In genomic region chr17:3509841-3510240, GRCm38 (mm10) we compare ENCODE assay signal across 9 mouse cellular contexts. TPM values are rescaled to one million over a fixed set of nuclear protein-coding genes. Genes with fewer than 3 reads are reported as not detected.
A peak's percentile ranks its signal among the peaks of the same experiment; 100 is the strongest.
DNase-seq lines count a peak whose midpoint lies in the region; ATAC-seq and TF ChIP-seq lines count a peak whose summit lies in the region.
"Had no signal": no experiment of that assay in that cellular context is flagged by ENCODE, and none has a peak within 500 bp of the region (broad histone marks: within the 10 kb centered on the region; RNA-seq: fewer than 3 reads in every experiment).

No protein-coding gene starts in this region.

- H3K27me3 ChIP-seq in forebrain, embryonic 11.5 days (ENCODE audit: control insufficient read depth, insufficient read depth, low read length) = no peaks in the 10 kb centered on the region
- no peaks in the 10 kb centered on the region for H3K27me3 ChIP-seq in hindbrain, postnatal 0 days (ENCODE audit: insufficient read depth, low read length)

- peak; percentile 87 for DNase-seq in NIH3T3 (ENCODE audit: low read depth)
- DNase-seq in c-Kit-positive CD71-negative TER-119-negative erythroid progenitor cells, embryonic 14.5 days (ENCODE audit: low read depth) = peak; percentile 36
- peak; percentile 74 for DNase-seq in forebrain, embryonic 11.5 days (ENCODE audit: low spot score)
- peak; percentile 88 for DNase-seq in hindbrain, postnatal 0 days (ENCODE audit: low spot score)
- DNase-seq in layer of hippocampus, postnatal 25 days (ENCODE audit: extremely low spot score in 1 of 2, low spot score in 1 of 2) = peak; percentile 46 to 63
- peak; percentile 37 to 62 for DNase-seq in lung, postnatal 4 days
- peak; percentile 51 for DNase-seq in retina, postnatal 7 days (ENCODE audit: low read depth, low spot score)
- peak; percentile 48 to 51 for DNase-seq in urinary bladder, postnatal 36 days (ENCODE audit: low spot score in 2 of 2)

- no peaks in the 10 kb centered on the region for H3K4me1 ChIP-seq in forebrain, embryonic 11.5 days (replicated peaks; ENCODE audit: control insufficient read depth, insufficient read depth, low read length)
- no peaks in the 10 kb centered on the region for H3K4me1 ChIP-seq in hindbrain, postnatal 0 days (ENCODE audit: insufficient read depth, low read length)

- ATAC-seq in forebrain, embryonic 11.5 days (replicated peaks; ENCODE audit: low FRiP score) = peak; percentile 67
- ATAC-seq in hindbrain, postnatal 0 days = peak; percentile 83

- H3K9me3 ChIP-seq in forebrain, embryonic 11.5 days (ENCODE audit: control insufficient read depth, low read length) = no peaks in the 10 kb centered on the region
- H3K9me3 ChIP-seq in hindbrain, postnatal 0 days (ENCODE audit: low read length) = no peaks in the 10 kb centered on the region

- peak; percentile 97 for TF ChIP-seq CTCF in hindbrain, postnatal 0 days (IDR thresholded peaks at IDR 0.05; ENCODE audit: low read depth)

- H3K4me3 ChIP-seq in forebrain, embryonic 11.5 days (ENCODE audit: low read depth, low read length) = no peak overlapping the region
- no peak overlapping the region for H3K4me3 ChIP-seq in hindbrain, postnatal 0 days (ENCODE audit: low read length)

- H3K9ac ChIP-seq in forebrain, embryonic 11.5 days (ENCODE audit: low read length) = no peak overlapping the region
- H3K9ac ChIP-seq in hindbrain, postnatal 0 days (replicated peaks; ENCODE audit: low read length) = no peak overlapping the region

- 24% methylated on average over 1 of the region's 1 CpGs for WGBS in forebrain, embryonic 11.5 days
- WGBS in hindbrain, postnatal 0 days = 19% methylated on average over 1 of the region's 1 CpGs

- H3K27ac ChIP-seq in forebrain, embryonic 11.5 days (ENCODE audit: low read depth, low read length) = no peak overlapping the region
- H3K27ac ChIP-seq in hindbrain, postnatal 0 days = no peak overlapping the region

- no peak overlapping the region for H3K4me2 ChIP-seq in forebrain, embryonic 11.5 days (ENCODE audit: low read depth, low read length, severe bottlenecking)
- H3K4me2 ChIP-seq in hindbrain, postnatal 0 days (ENCODE audit: low read depth, low read length) = no peak overlapping the region

- H3K36me3 ChIP-seq in forebrain, embryonic 11.5 days (ENCODE audit: control insufficient read depth, insufficient read depth, low read length) = no peaks in the 10 kb centered on the region
- H3K36me3 ChIP-seq in hindbrain, postnatal 0 days (ENCODE audit: insufficient read depth, low read length) = no peaks in the 10 kb centered on the region

RNA-seq across cellular contexts. Expression of gene Cldn20, which starts 22.5 kb away (rescaled TPM):
- polyA plus RNA-seq in forebrain, embryonic 11.5 days (2014; fragmentation: Nextera tagmentation; extraction: Ambion mirVana) = not detected in 2 replicates
- total RNA-seq in hindbrain, postnatal 0 days (2014; rRNA removed) = 0.37 and 8.1 TPM in 2 replicates
- polyA plus RNA-seq in hindbrain, postnatal 0 days (2015; fragmentation: Nextera tagmentation; extraction: Ambion mirVana) = 0.29 and 0.46 TPM in 2 replicates
- total RNA-seq in layer of hippocampus, postnatal 25 days (2021) = not detected
- polyA plus RNA-seq: heart, embryonic 14.5 days had no signal

RNA-seq across cellular contexts. Expression of gene Tfb1m, which starts 47.7 kb away (rescaled TPM):
- 19.9 and 21.1 TPM in 2 replicates for polyA plus RNA-seq in forebrain, embryonic 11.5 days (2014; fragmentation: Nextera tagmentation; extraction: Ambion mirVana)
- 10.9 and 18.5 TPM in 2 replicates for total RNA-seq in hindbrain, postnatal 0 days (2014; rRNA removed)
- polyA plus RNA-seq in hindbrain, postnatal 0 days (2015; fragmentation: Nextera tagmentation; extraction: Ambion mirVana) = 7.9 and 9.2 TPM in 2 replicates
- 1 to 10 TPM; 4.6 to 5.5 TPM for total RNA-seq in layer of hippocampus, postnatal 25 days (2021)

Comparison
In these comparisons a context has a peak if more than half of its experiments do, and no peak if none do; other contexts are left out.
1. DNase-seq: peak in every context shown above with its lines; median percentile 88 in hindbrain, postnatal 0 days; 87 in NIH3T3; 74 in forebrain, embryonic 11.5 days; 54 in layer of hippocampus, postnatal 25 days; 51 in retina, postnatal 7 days; 50 in lung, postnatal 4 days; 50 in urinary bladder, postnatal 36 days; 36 in c-Kit-positive CD71-negative TER-119-negative erythroid progenitor cells, embryonic 14.5 days.